Mouse (Mus musculus) Patski (cell line): Measurements from ENCODE around the gene Serpinf2. TPM values are rescaled to one million over a fixed set of nuclear protein-coding genes. Genes with fewer than 3 reads are reported as not detected.

Experiments used
- ATAC-seq: fragments of 100-300 bp; one replicate; pipeline ENCODE4 v1.8.0; 2021
- CTCF ChIA-PET: fragments of 350-600 bp; sonication (Branson Sonifier 250); formaldehyde crosslinking; loops from one replicate; lab custom pipeline; 2022; ENCODE audit warnings: inconsistent platforms; lab: Charles Lee
- POLR2A ChIA-PET: fragments of 350-600 bp; sonication (Branson Sonifier 250); formaldehyde crosslinking; loops from one replicate; lab custom pipeline; 2022; ENCODE audit warnings: antibody characterized with exemption, inconsistent platforms; lab: Charles Lee
- DNase-seq: peaks from one replicate; pipeline ENCODE4 v3.0.0-alpha.2; 2011; ENCODE audit warnings: low read depth, low spot score
- H3K27me3 ChIP-seq: fragments of 371-371 bp; one replicate; pipeline ENCODE4 v1.5.1; 2021
- CTCF ChIP-seq: fragments of 100-300 bp; IDR thresholded peaks from one replicate; pipeline ENCODE4 v1.5.1; 2021
- in situ Hi-C: fragments of 300-500 bp; cut with MboI; formaldehyde crosslinking; loops from 3 replicates; pipeline ENCODE4 v1.11.1; 2018; ENCODE audit warnings: low pct_unique_long_range_greater_than_20kb, mixed read lengths
- polyA plus RNA-seq: library from polyadenylated mRNA; unstranded; gene quantifications from one replicate; pipeline ENCODE4 v1.2.3, GENCODE M21; 2021

Serpinf2 gene
- polyA plus RNA-seq, 1 experiment from 2014 or later = 0.04 TPM

DNA sequence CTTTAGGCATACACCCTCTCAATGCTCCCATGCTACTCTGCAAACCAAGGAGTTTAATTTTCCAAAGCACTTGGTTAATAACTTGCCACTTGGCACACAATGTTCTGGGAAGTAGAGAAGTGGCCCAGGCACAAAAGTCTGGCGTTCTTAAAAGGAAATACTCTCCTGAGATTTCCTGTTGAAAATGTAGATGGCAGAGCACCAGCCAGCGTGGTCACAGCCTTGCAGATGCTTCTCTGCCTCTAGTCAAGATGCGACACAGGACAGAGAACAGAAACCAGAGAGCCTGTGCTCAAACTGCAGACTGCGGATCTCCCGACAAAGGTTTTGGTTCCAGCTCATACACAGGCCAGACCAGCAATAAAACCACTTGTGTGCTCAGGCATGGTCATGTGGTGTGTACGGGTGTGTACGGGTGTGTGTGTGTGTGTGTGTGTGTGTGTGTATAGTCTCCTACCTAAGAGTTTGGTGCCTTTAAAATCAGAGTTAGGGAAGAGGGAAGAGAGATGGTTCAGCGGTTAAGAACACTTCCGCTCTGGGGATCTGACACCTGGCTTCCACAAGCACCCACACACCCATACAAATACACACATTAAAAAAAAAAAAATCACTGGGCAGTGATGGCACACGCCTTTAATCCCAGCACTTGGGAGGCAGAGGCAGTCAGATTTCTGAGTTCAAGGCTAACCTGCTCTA, 15.8 kb upstream of the Serpinf2 start:
- POLR2A ChIA-PET = interaction anchor here (0.6 kb wide), 2 partner anchors 21 to 45 kb away, joined by 3 to 4 read pairs; no protein-coding TSS in a partner anchor
- no peak for TF ChIP-seq CTCF
- CTCF ChIA-PET = interaction anchor here (0.8 to 1.4 kb wide), 4 partner anchors 9 to 56 kb away, joined by 3 to 5 read pairs (median 4); no protein-coding TSS in a partner anchor
- no peaks in the 10 kb centered on the region for H3K27me3 ChIP-seq
- ATAC-seq = no peak
- no peak for DNase-seq
- in situ Hi-C loops = no loop called here

DNA sequence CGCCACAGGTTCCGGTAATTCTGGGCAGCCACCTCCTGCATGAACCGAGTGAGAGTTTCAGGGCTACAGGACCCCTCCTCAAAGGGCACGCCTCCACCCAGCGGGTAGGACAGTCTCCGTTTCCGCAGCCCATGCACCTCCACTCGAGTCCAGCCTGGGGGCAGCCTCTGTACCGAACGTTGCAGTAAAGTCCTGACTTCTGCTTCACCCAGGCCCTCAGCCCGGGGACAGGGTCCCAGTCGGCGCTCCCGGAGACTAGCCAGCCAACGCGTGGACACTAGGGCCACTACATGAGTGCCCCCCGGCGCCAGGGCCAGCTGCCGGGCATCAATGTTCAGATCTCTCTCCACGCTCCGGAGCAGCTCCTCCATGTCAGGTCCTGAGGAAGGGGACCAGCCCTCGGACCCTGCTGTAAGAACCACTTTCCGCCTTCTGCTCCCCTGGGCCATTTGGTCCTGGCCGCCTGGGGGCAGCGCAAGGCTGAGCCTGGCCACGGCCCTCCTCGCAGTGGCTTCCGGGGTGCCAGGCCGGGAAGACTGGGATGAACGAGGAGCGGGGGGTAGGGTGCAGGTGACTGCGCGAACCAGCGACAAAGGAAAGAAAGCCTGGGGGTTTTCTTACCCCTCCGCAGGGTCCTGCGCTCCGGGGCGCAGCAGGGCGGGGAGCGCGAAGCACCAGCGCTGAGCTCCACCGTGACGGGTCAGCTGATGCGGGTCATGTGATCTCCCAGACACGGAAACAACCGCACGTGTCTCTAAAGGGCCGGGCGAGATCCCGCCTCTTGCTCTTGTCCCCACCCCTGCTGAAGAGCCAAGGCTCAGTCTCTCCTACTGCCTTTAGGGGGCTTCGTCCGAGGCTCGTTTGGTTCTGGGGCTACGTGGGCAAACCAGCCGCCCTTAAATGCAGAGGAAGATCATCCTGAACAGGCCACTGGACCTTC, 14.9 kb upstream of the Serpinf2 start, which contains the start of gene Wdr81:
Gene Wdr81, minus strand, starts transcription at position 727 of the 940 bp plus-strand sequence.
- no peak for DNase-seq
- POLR2A ChIA-PET = interaction anchor here (0.6 to 1.4 kb wide), 5 partner anchors 8 to 51 kb away, joined by 3 to 5 read pairs (median 3); no protein-coding TSS in a partner anchor
- in situ Hi-C loops = no loop called here
- no peaks in the 10 kb centered on the region for H3K27me3 ChIP-seq
- CTCF ChIA-PET = interaction anchor here (0.8 to 1.4 kb wide), 4 partner anchors 8 to 57 kb away, joined by 4 to 6 read pairs (median 4); no protein-coding TSS in a partner anchor
- ATAC-seq = peak; percentile 67
- no peak for TF ChIP-seq CTCF

DNA sequence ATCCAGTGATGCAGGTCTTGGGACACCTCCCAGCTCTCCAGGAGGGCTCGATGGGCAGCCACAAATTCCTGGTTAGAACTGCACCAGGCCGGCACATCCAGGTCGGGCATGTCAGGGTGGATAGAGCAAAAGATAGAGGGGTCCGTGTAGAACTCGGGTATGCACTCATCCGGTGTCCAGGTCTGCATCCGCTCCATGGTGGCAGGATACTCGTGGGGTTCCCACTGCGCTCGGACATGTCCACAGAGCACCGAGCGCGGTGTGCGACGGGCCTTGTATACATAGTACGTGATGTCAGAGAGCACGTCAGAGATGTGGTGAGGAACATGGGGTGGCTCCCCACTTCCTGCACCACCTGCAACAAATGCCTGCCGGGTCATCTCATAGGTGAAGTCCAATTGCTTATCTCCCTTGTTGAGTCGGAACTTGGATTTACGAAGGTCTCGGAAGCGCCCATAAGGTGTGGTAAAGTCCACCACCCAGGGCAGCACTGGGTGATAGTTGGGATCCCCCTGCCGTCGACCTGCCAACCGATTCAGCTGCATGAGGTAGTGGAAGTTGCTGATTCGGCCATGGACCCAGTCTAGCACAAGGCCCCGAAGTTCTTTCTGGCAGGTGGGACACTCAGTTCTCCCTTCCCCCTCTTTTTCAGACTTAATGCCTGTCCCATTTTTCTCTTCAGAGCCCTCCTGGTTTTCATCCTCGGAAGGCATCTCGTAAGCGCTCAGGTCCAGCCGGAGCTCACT, 13.6 kb upstream of the Serpinf2 start:
- ChIA-PET POLR2A (interaction anchor here (0.6 to 1.4 kb wide), 6 partner anchors 10 to 98 kb away, joined by 3 to 5 read pairs (median 3); no protein-coding TSS in a partner anchor), CTCF (interaction anchor here (1.3 to 1.4 kb wide), 2 partner anchors 16 to 49 kb away, joined by 3 to 6 read pairs; no protein-coding TSS in a partner anchor)
- DNase-seq (no peak), ATAC-seq (no peak)
- H3K27me3 ChIP-seq = no peaks in the 10 kb centered on the region
- TF ChIP-seq CTCF = no peak
- in situ Hi-C loops = no loop called here

DNA sequence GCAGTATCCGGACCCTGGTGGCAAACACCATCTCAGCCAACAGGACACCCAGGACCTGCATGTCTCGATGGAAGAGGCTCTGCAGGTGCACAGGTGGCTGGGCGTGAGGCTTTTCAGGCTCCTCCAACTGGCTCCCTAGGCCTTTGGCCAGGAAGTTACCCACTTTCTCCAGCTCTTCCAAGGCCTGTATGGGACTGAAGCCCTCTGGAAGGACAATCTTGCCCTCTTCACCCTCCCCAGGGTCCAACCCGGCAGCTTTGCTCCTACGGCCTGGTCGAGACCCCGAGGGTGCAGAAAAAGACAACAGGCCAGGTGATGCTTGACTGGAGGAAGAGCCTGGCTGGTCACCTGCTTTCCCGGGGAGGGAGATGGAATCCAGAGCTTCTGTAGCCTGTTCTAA, 12.7 kb upstream of the Serpinf2 start:
- no peak for TF ChIP-seq CTCF
- CTCF ChIA-PET = interaction anchor here (1.3 to 1.8 kb wide), 2 partner anchors 16 to 50 kb away, joined by 3 to 4 read pairs; no protein-coding TSS in a partner anchor
- ATAC-seq = no peak
- DNase-seq = no peak
- no peaks in the 10 kb centered on the region for H3K27me3 ChIP-seq
- POLR2A ChIA-PET = no interaction called here
- in situ Hi-C loops = no loop called here

DNA sequence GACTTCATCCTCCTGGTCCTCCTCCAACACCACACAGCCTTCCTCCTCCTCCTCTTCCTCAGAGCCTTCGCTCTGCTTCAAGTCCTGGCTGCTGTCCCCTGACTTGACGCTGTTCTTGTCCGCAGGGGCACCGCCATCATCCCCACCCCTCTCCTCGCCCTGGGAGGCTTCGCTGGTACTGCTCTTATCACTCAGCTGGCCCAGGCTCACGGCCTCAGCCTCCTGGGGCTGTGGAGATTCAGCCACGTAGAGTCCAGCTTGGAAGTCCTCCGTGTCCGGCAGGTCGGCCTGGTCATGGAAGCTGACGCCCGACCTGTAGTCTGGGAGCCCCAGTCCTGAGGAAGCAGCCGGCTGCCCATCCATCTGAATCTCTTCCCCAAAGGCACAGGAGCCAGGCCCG, 11.5 kb upstream of the Serpinf2 start:
- no peak for DNase-seq
- ATAC-seq = no peak
- H3K27me3 ChIP-seq = no peaks in the 10 kb centered on the region
- CTCF ChIA-PET = interaction anchor here (1.1 to 1.8 kb wide), 2 partner anchors 12 to 49 kb away, joined by 3 to 4 read pairs; no protein-coding TSS in a partner anchor
- in situ Hi-C loops = no loop called here
- TF ChIP-seq CTCF = no peak
- POLR2A ChIA-PET = no interaction called here

DNA sequence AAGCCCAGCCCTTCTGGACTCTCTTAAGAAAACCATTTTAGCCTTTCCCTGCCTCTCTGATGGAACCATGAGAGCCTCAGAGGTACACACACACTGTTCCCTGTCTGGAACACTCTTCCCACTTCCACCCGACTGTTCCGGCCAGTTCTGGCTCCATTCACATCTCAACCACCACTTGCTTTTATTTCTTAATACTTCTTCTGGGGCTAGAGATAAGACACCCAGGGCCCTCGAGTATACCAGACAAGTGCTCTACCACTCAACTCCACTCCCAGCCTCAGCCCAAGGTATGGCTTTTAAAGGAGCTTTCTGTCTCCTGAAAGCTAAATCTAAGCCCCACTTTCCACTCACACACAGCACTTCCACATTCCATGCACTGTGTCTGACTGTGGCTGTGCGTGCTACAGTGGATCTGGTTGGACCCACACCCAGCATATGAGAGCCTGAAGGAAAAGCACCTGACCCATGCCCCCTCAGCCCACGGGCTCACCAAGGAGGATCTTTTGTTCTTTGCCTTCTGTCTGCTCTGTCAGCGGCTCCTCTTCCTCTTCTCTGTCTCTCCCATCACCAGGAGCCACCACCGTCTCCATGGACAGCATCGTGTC, 11.0 kb upstream of the Serpinf2 start:
- DNase-seq (no peak), ATAC-seq (no peak)
- no peak for TF ChIP-seq CTCF
- ChIA-PET POLR2A (no interaction called here), CTCF (interaction anchor here (1.1 to 1.8 kb wide), 2 partner anchors 13 to 48 kb away, joined by 3 to 4 read pairs; no protein-coding TSS in a partner anchor)
- in situ Hi-C loops = no loop called here
- no peaks in the 10 kb centered on the region for H3K27me3 ChIP-seq

DNA sequence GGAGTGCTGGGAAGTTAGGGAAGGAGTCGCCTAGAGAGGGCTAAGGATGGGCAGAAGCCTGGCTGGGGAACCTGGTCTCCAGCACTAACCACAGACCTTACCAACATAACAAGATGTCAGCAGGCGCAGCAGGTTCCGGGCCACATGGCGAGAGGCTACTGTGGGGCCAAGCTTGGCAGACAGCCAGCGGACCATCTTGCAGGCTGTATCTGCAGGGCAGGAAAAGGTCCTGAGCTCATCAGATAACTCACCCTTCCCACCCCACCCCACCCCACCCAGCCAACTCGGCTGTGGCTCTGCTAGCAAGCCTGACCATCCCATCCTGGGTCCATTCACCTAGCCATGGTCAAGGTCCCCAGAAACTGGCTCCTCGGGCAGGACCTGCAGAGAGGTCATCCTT, 10.3 kb upstream of the Serpinf2 start:
- no peaks in the 10 kb centered on the region for H3K27me3 ChIP-seq
- in situ Hi-C loops = no loop called here
- POLR2A ChIA-PET = no interaction called here
- DNase-seq (no peak), ATAC-seq (no peak)
- TF ChIP-seq CTCF = no peak
- CTCF ChIA-PET = no interaction called here

DNA sequence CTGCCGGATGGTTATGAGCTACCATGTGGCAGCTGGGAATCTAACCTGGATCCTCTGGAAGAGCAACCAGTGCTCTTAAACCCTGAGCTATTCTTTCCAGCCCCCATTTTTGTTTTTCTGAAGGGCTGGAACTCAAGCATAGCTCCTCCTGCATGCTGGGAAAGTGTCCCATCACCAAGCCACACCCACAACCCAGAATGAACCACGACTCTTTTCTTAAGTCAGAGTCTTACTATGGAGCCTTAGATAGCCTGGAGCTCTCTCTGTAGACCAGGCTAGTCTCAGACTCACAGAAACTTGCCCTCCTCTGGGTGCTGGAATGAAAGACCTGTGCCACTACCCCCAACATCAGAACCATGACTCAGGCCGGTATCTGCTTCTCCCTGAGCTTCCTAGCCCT, 9.2 kb upstream of the Serpinf2 start:
- ChIA-PET CTCF (no interaction called here), POLR2A (no interaction called here)
- H3K27me3 ChIP-seq = no peaks in the 10 kb centered on the region
- DNase-seq = no peak
- no peak for ATAC-seq
- no peak for TF ChIP-seq CTCF
- in situ Hi-C loops = no loop called here

DNA sequence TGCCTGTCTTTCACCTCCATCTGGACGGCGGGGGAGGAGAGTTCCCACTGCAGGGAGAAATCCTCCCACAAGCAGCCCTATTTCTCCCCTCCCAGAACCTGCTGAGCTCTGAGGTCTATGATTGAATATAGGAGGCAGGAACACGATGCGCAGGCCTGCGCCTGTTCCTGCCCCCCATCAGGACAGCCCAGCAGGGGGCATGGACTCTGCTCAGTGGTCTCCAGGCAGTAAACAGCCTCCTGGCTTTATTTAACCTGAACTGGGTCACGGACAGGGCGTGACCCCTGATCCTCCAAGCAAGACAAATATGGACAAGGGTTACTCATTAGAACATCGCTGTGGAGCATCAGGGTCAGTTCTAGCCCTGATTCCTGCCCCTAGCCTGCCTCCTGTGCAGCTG, 4.3 kb upstream of the Serpinf2 start:
- in situ Hi-C loops = no loop called here
- DNase-seq (no peak), ATAC-seq (no peak)
- ChIA-PET POLR2A (no interaction called here), CTCF (no interaction called here)
- no peaks in the 10 kb centered on the region for H3K27me3 ChIP-seq
- no peak for TF ChIP-seq CTCF
